Mouse (Mus musculus): ENCODE data around the gene Igflr1. TPM values are rescaled to one million over a fixed set of nuclear protein-coding genes. Genes with fewer than 3 reads are reported as not detected.

Gene Igflr1
- polyA plus RNA-seq, 1 experiment from 2014 or later: 3.5 TPM

- H3K4me3 ChIP-seq (ENCODE audit: low read depth, low read length): no peak overlapping the region
- H3K9me3 ChIP-seq (ENCODE audit: control insufficient read depth, low read length): no peaks in the 10 kb centered on the region
- H3K27ac ChIP-seq (replicated peaks; ENCODE audit: low read depth, low read length): no peak overlapping the region
- 0 out of 2 replicates have a peak, but pooled peaks cover 9% of the 10 kb centered on the region for H3K4me1 ChIP-seq (ENCODE audit: control insufficient read depth, insufficient read depth, low read length)
- H3K9ac ChIP-seq (ENCODE audit: low read length): no peak overlapping the region
- no peak overlapping the region for H3K4me2 ChIP-seq (ENCODE audit: low read depth, severe bottlenecking)
- DNase-seq (ENCODE audit: low spot score): no peak
- H3K27me3 ChIP-seq (ENCODE audit: control insufficient read depth, insufficient read depth, low read length): no peaks in the 10 kb centered on the region
- WGBS: 82% methylated on average over 14 of the region's 14 CpGs
- H3K36me3 ChIP-seq (ENCODE audit: control insufficient read depth, insufficient read depth, low read length): peaks cover 25% of the 10 kb centered on the region
- no peak for ATAC-seq (ENCODE audit: insufficient number of reproducible peaks, low FRiP score, low TSS enrichment, low read depth)
Observed at GRCm38 (mm10) chr7:30526981-30527380, 38.2 kb upstream of the Igflr1 start.

GRCm38 (mm10) chr7:30531291-30531815 lies 33.9 kb upstream of the Igflr1 start:
- ATAC-seq (ENCODE audit: insufficient number of reproducible peaks, low FRiP score, low TSS enrichment, low read depth): no peak
- H3K9ac ChIP-seq (ENCODE audit: low read length): no peak overlapping the region
- H3K4me2 ChIP-seq (ENCODE audit: low read depth, severe bottlenecking): no peak overlapping the region
- no peaks in the 10 kb centered on the region for H3K9me3 ChIP-seq (ENCODE audit: control insufficient read depth, low read length)
- 85% methylated on average over 9 of the region's 9 CpGs for WGBS
- H3K4me3 ChIP-seq (ENCODE audit: low read depth, low read length): no peak overlapping the region
- H3K36me3 ChIP-seq (ENCODE audit: control insufficient read depth, insufficient read depth, low read length): peaks cover 20% of the 10 kb centered on the region
- no peaks in the 10 kb centered on the region for H3K27me3 ChIP-seq (ENCODE audit: control insufficient read depth, insufficient read depth, low read length)
- no peak overlapping the region for H3K27ac ChIP-seq (replicated peaks; ENCODE audit: low read depth, low read length)
- no peak for DNase-seq (ENCODE audit: low spot score)
- peaks cover 18% of the 10 kb centered on the region; the same call in 1 of the 2 replicates for H3K4me1 ChIP-seq (ENCODE audit: control insufficient read depth, insufficient read depth, low read length)

GRCm38 (mm10) chr7:30532931-30533330 lies 32.3 kb upstream of the Igflr1 start:
- H3K27ac ChIP-seq (replicated peaks; ENCODE audit: low read depth, low read length): no peak overlapping the region
- 55% methylated on average over 8 of the region's 8 CpGs for WGBS
- H3K4me1 ChIP-seq (ENCODE audit: control insufficient read depth, insufficient read depth, low read length): peaks cover 12% of the 10 kb centered on the region; the same call in 1 of the 2 replicates
- no peak overlapping the region for H3K4me2 ChIP-seq (ENCODE audit: low read depth, severe bottlenecking)
- H3K36me3 ChIP-seq (ENCODE audit: control insufficient read depth, insufficient read depth, low read length): peaks cover 17% of the 10 kb centered on the region
- DNase-seq (ENCODE audit: low spot score): no peak
- ATAC-seq (ENCODE audit: insufficient number of reproducible peaks, low FRiP score, low TSS enrichment, low read depth): no peak
- no peaks in the 10 kb centered on the region for H3K27me3 ChIP-seq (ENCODE audit: control insufficient read depth, insufficient read depth, low read length)
- no peak overlapping the region for H3K4me3 ChIP-seq (ENCODE audit: low read depth, low read length)
- H3K9ac ChIP-seq (ENCODE audit: low read length): 0 out of 2 replicates have a peak overlapping the region, but pooled peaks have one; percentile 23
- H3K9me3 ChIP-seq (ENCODE audit: control insufficient read depth, low read length): no peaks in the 10 kb centered on the region

- peaks cover 12% of the 10 kb centered on the region; the same call in 1 of the 2 replicates for H3K4me1 ChIP-seq (ENCODE audit: control insufficient read depth, insufficient read depth, low read length)
- no peak overlapping the region for H3K27ac ChIP-seq (replicated peaks; ENCODE audit: low read depth, low read length)
- peak overlapping the region; percentile 84 for H3K4me2 ChIP-seq (ENCODE audit: low read depth, severe bottlenecking)
- DNase-seq (ENCODE audit: low spot score): no peak
- H3K4me3 ChIP-seq (ENCODE audit: low read depth, low read length): peak overlapping the region; percentile 46
- WGBS: 8% methylated on average over 26 of the region's 26 CpGs
- H3K9me3 ChIP-seq (ENCODE audit: control insufficient read depth, low read length): no peaks in the 10 kb centered on the region
- ATAC-seq (ENCODE audit: insufficient number of reproducible peaks, low FRiP score, low TSS enrichment, low read depth): no peak
- peaks cover 8% of the 10 kb centered on the region for H3K36me3 ChIP-seq (ENCODE audit: control insufficient read depth, insufficient read depth, low read length)
- H3K9ac ChIP-seq (ENCODE audit: low read length): peak overlapping the region; percentile 78
- H3K27me3 ChIP-seq (ENCODE audit: control insufficient read depth, insufficient read depth, low read length): no peaks in the 10 kb centered on the region
Observed at GRCm38 (mm10) chr7:30533941-30534632, 31.1 kb upstream of the Igflr1 start.

GRCm38 (mm10) chr7:30534633-30535577 lies 30.3 kb upstream of the Igflr1 start, which contains the start of gene Arhgap33:
Arhgap33 (minus strand) TSS chr7:30535060.
- under 1% methylated on average over 49 of the region's 84 CpGs for WGBS
- Histone ChIP-seq H3K9ac (ENCODE audit: low read length) (peak within 1 kb of the TSS; percentile 78), H3K27ac (replicated peaks; ENCODE audit: low read depth, low read length) (no peak within 1 kb of the TSS), H3K36me3 (ENCODE audit: control insufficient read depth, insufficient read depth, low read length) (peaks cover 2% of the 10 kb centered on the region), H3K4me1 (ENCODE audit: control insufficient read depth, insufficient read depth, low read length) (peaks cover 12% of the 10 kb centered on the region; the same call in 1 of the 2 replicates), H3K27me3 (ENCODE audit: control insufficient read depth, insufficient read depth, low read length) (no peaks in the 10 kb centered on the region), H3K4me3 (ENCODE audit: low read depth, low read length) (peak within 1 kb of the TSS; percentile 46), H3K9me3 (ENCODE audit: control insufficient read depth, low read length) (no peaks in the 10 kb centered on the region), H3K4me2 (ENCODE audit: low read depth, severe bottlenecking) (peak within 1 kb of the TSS; percentile 84)
- DNase-seq (ENCODE audit: low spot score) (peak; percentile 97), ATAC-seq (ENCODE audit: insufficient number of reproducible peaks, low FRiP score, low TSS enrichment, low read depth) (peak; percentile 87)

GRCm38 (mm10) chr7:30540572-30540971 lies 24.7 kb upstream of the Igflr1 start:
- H3K4me2 ChIP-seq (ENCODE audit: low read depth, severe bottlenecking): no peak overlapping the region
- H3K9me3 ChIP-seq (ENCODE audit: control insufficient read depth, low read length): no peaks in the 10 kb centered on the region
- H3K4me3 ChIP-seq (ENCODE audit: low read depth, low read length): no peak overlapping the region
- DNase-seq (ENCODE audit: low spot score) (no peak), ATAC-seq (ENCODE audit: insufficient number of reproducible peaks, low FRiP score, low TSS enrichment, low read depth) (no peak)
- 0 out of 2 replicates have a peak, but pooled peaks cover 1% of the 10 kb centered on the region for H3K4me1 ChIP-seq (ENCODE audit: control insufficient read depth, insufficient read depth, low read length)
- no peak overlapping the region for H3K9ac ChIP-seq (ENCODE audit: low read length)
- H3K36me3 ChIP-seq (ENCODE audit: control insufficient read depth, insufficient read depth, low read length): peaks cover 9% of the 10 kb centered on the region; the same call in 1 of the 2 replicates
- H3K27ac ChIP-seq (replicated peaks; ENCODE audit: low read depth, low read length): no peak overlapping the region
- WGBS: 88% methylated on average over 7 of the region's 7 CpGs
- no peaks in the 10 kb centered on the region for H3K27me3 ChIP-seq (ENCODE audit: control insufficient read depth, insufficient read depth, low read length)

GRCm38 (mm10) chr7:30544327-30544726 lies 20.9 kb upstream of the Igflr1 start:
- Histone ChIP-seq H3K36me3 (ENCODE audit: control insufficient read depth, insufficient read depth, low read length) (peaks cover 14% of the 10 kb centered on the region; the same call in 1 of the 2 replicates), H3K27me3 (ENCODE audit: control insufficient read depth, insufficient read depth, low read length) (no peaks in the 10 kb centered on the region), H3K9ac (ENCODE audit: low read length) (no peak overlapping the region), H3K27ac (replicated peaks; ENCODE audit: low read depth, low read length) (no peak overlapping the region), H3K9me3 (ENCODE audit: control insufficient read depth, low read length) (no peaks in the 10 kb centered on the region), H3K4me2 (ENCODE audit: low read depth, severe bottlenecking) (no peak overlapping the region), H3K4me1 (ENCODE audit: control insufficient read depth, insufficient read depth, low read length) (no peaks in the 10 kb centered on the region), H3K4me3 (ENCODE audit: low read depth, low read length) (no peak overlapping the region)
- ATAC-seq (ENCODE audit: insufficient number of reproducible peaks, low FRiP score, low TSS enrichment, low read depth) (no peak), DNase-seq (ENCODE audit: low spot score) (no peak)
- 87% methylated on average over 2 of the region's 2 CpGs for WGBS

GRCm38 (mm10) chr7:30549880-30550279 lies 15.3 kb upstream of the Igflr1 start:
- peaks cover 5% of the 10 kb centered on the region; the same call in 1 of the 2 replicates for H3K36me3 ChIP-seq (ENCODE audit: control insufficient read depth, insufficient read depth, low read length)
- no peak for DNase-seq (ENCODE audit: low spot score)
- H3K9ac ChIP-seq (ENCODE audit: low read length): no peak overlapping the region
- H3K4me3 ChIP-seq (ENCODE audit: low read depth, low read length): no peak overlapping the region
- no peaks in the 10 kb centered on the region for H3K9me3 ChIP-seq (ENCODE audit: control insufficient read depth, low read length)
- H3K4me2 ChIP-seq (ENCODE audit: low read depth, severe bottlenecking): no peak overlapping the region
- H3K4me1 ChIP-seq (ENCODE audit: control insufficient read depth, insufficient read depth, low read length): peaks cover 8% of the 10 kb centered on the region; the same call in 1 of the 2 replicates
- no peaks in the 10 kb centered on the region for H3K27me3 ChIP-seq (ENCODE audit: control insufficient read depth, insufficient read depth, low read length)
- no peak for ATAC-seq (ENCODE audit: insufficient number of reproducible peaks, low FRiP score, low TSS enrichment, low read depth)
- 79% methylated on average over 2 of the region's 2 CpGs for WGBS
- no peak overlapping the region for H3K27ac ChIP-seq (replicated peaks; ENCODE audit: low read depth, low read length)
